Mouse (Mus musculus) spleen, postnatal 10 days (tissue): ENCODE data around the gene Ebf3.

Experiments
- DNase-seq, 2 experiments: peaks; one replicate each; pipeline ENCODE4 v3.0.0; 2021 to 2022; ENCODE audit warnings: low spot score in 2 of 2

The Ebf3 gene

GRCm38 (mm10) chr7:137289290-137289957 lies 24.8 kb downstream of the Ebf3 start:
- DNase-seq, result no peak

- DNase-seq, result no peak
These were observed 36.1 kb downstream of the Ebf3 start for GRCm38 (mm10) chr7:137278171-137278570.

GRCm38 (mm10) chr7:137277713-137278112 lies 36.5 kb downstream of the Ebf3 start:
- DNase-seq, result no peak

GRCm38 (mm10) chr7:137272252-137272651 lies 42.0 kb downstream of the Ebf3 start:
- DNase-seq, result no peak

- DNase-seq, result no peak
These were observed 45.6 kb downstream of the Ebf3 start for GRCm38 (mm10) chr7:137268452-137269155.

GRCm38 (mm10) chr7:137267441-137267840 lies 46.8 kb downstream of the Ebf3 start:
- DNase-seq, result no peak

GRCm38 (mm10) chr7:137266575-137266974 lies 47.7 kb downstream of the Ebf3 start:
- DNase-seq, result no peak

GRCm38 (mm10) chr7:137262330-137262729 lies 51.9 kb downstream of the Ebf3 start:
- DNase-seq, result no peak

- peak; percentile 13 to 57 for DNase-seq
These were observed 67.9 kb downstream of the Ebf3 start for GRCm38 (mm10) chr7:137246213-137246872.

- no peak for DNase-seq
These were observed 69.4 kb downstream of the Ebf3 start for GRCm38 (mm10) chr7:137244839-137245238.

GRCm38 (mm10) chr7:137240481-137240880 lies 73.8 kb downstream of the Ebf3 start:
- no peak for DNase-seq

- no peak for DNase-seq
These were observed 74.6 kb downstream of the Ebf3 start for GRCm38 (mm10) chr7:137239542-137240133.

- DNase-seq, result no peak
These were observed 76.8 kb downstream of the Ebf3 start for GRCm38 (mm10) chr7:137237419-137237818.

GRCm38 (mm10) chr7:137223823-137224222 lies 90.4 kb downstream of the Ebf3 start:
- no peak for DNase-seq

- no peak for DNase-seq
These were observed 91.3 kb downstream of the Ebf3 start for GRCm38 (mm10) chr7:137222831-137223505.

- no peak for DNase-seq
These were observed 92.6 kb downstream of the Ebf3 start for GRCm38 (mm10) chr7:137221599-137221998.

GRCm38 (mm10) chr7:137220436-137220835 lies 93.8 kb downstream of the Ebf3 start:
- no peak for DNase-seq

GRCm38 (mm10) chr7:137218706-137219105 lies 95.5 kb downstream of the Ebf3 start:
- DNase-seq, result no peak

GRCm38 (mm10) chr7:137213444-137213843 lies 100.8 kb downstream of the Ebf3 start:
- DNase-seq, result no peak

GRCm38 (mm10) chr7:137211332-137211731 lies 102.9 kb downstream of the Ebf3 start:
- DNase-seq, result no peak

GRCm38 (mm10) chr7:137209688-137210345 lies 104.4 kb downstream of the Ebf3 start:
- peak in 1 of 2 experiments; percentile 4 for DNase-seq
